Mouse (Mus musculus) activated CD4-positive, CD25-positive, alpha-beta regulatory T cell, adult 4 months (primary cell): ENCODE results near the gene Mcrip2. TPM values are rescaled to one million over a fixed set of nuclear protein-coding genes. Genes with fewer than 3 reads are reported as not detected.

Source experiments
- ATAC-seq: one replicate; pipeline ENCODE4 v1.8.0; 2017
- polyA plus RNA-seq, 2 experiments: library from polyadenylated mRNA; unstranded; fragments of 100-300 nt; shearing (Covaris generic); gene quantifications; one replicate each; pipeline ENCODE4 v1.2.1; 2017

Gene Mcrip2
- polyA plus RNA-seq: 1 to 10 TPM; 2.2 to 6.9 TPM

- ATAC-seq: peak; percentile 73
Observed at GRCm38 (mm10) chr17:25868601-25869191, at the start of gene Mcrip2. Mcrip2 (minus strand) TSS chr17:25868764.

DNA sequence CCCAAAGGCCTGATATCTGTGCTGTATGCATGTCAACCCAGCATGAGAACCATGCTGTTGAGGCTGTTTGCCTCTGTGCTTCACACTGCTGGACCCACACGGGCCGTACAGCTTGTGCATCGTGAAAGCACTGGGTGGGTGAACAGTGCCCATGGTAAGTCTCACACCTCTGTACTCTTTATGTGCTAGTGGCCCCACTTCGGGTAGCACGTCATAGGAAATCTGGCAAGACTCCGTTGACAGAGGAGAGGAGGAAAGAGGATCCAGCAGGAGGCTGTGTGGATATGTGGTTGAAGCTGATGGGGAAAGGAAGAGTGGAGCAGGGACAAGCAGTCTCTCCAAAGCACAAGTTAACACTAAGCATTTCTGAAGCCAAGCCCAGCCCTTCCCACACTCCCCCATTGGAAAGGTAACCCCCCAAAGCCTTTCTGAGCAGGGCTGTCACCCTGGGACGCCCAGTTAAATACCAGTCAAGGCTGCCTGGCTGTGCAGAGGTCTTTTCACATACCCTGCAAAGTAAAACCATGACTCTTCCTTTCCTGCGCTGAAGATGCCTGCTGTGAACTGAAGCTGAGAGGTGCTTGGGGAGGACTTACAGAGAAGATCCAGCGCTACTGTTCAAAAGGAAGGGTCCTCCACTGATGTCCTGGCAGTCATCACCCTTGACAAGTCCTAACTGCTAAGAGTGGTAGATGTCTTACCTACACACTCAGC is 49.6 kb upstream of the Mcrip2 start:
- no peak for ATAC-seq

DNA sequence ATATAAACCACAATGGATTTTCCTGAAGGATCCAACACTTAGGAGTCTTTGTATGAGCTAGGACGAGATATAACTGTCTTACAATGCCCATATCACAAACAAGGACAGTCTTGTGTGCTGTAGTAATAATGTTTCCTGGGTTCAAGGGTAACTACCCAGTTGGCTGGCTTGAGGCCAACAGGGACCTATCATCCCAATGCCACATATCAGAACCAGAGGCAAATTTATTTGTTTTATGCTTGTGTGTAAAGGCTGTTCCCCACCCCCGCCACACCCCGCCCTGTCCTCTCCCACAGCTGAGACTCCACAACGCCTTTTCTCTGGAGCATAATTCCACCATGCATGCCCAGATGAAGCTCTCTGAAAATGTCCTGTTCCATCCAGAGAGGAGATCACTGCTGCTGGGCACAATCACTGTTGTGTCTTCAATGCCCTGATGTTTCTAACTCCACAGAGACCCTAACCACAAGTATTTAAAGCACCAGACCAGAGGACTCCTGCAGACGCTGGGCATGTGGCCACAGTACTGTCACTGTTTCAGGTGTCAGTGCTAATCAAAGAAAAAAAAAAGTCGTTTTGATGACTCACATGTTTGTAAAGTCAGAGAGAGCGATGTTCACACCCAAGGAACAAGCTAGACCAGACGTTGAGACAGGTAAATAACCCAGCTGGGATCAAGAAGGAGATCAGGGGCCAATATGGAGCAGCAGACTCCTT is 48.5 kb upstream of the Mcrip2 start:
- ATAC-seq: no peak

DNA sequence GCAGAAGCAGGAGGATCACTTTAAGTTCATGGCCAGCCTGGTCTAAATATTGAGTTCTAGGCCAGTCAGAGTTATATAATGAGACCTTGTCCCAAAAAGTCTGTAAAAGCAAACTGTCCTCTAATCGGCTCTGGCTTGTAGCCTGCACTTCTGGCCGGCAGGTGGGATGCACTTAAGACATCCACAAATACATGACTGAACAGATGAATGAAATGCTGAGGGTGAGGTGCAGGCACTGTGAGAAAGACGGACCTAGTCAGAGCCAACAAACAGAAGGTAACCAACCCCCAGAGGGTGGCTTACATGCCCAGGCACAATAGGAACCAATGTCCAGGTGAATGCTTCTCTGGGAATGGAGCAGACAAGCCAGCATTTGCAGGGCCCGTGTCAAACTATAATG is 45.7 kb upstream of the Mcrip2 start:
- no peak for ATAC-seq

DNA sequence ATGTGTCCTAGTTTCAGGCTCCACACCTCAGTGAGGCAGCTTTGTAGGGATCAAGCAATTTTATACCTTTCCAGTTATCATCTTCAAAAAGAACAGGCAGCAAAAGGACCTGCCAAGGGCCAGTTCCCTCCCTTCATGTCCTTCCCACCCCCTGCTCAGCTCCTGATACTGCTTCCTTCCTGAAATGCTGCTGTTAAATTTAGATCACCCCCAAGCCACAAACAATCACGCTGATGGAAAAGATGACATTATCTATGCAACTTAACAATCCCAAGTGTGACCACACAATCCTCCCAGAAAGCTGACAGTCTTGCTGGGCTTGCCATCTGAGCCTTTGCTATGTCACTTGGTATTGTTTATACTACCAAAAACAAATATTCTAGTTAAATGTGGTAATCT is 45.3 kb upstream of the Mcrip2 start:
- ATAC-seq: no peak

DNA sequence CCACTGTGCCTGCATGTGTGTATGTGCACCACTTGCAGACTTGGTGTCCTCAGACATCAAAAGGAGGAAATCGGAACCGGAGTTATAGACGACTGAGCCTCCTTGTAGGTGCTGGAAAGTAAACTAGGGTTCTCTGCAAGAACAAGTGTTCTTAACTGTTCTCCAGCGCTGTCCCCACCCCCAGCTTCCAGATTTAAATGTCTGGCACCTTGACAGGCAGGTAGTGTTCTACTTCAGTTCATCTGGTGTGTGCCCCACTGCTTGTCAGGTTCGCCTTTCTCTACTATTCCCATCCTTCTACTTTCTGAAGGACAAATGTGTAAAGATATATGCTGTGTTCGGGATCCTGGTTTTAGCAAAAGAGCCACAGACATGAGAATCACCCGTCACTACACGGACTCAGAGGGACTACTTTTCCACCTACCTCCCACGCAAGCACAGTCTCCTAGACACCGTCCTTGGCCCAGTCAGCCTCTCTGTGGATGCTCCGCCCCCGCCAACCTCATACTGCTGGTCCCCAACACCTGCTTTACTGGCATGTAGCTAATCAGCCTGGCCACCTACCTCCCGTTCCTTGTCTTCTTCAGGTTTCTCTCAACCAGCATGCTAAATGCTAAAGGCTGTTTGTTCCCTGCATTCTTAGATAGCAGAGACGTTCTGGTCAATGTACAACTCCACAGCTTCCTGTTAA is 44.8 kb upstream of the Mcrip2 start:
- no peak for ATAC-seq

DNA sequence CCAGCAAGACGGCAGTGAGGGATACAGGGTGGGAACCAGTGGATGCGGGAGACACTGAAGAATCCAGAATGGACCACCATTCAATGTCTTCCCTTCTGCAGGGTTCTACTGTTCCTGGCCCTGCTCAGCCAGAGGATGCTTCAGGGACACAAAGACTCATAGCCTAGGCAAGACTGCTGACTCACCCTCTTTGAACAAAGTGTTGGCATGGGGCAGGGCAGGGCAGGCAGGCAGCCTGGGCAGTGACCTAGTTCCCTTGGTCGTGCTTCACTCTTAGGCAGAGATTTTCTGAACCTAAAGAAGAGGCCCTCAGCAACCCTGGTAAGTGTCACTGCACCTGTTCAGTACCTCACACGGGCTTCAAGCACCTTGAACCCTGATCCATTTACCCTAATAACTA is 43.3 kb upstream of the Mcrip2 start:
- no peak for ATAC-seq

GRCm38 (mm10) chr17:25907640-25908039 is 39.1 kb upstream of the Mcrip2 start:
- ATAC-seq: no peak

- ATAC-seq: no peak
Observed at GRCm38 (mm10) chr17:25903061-25903460, 34.5 kb upstream of the Mcrip2 start.

DNA sequence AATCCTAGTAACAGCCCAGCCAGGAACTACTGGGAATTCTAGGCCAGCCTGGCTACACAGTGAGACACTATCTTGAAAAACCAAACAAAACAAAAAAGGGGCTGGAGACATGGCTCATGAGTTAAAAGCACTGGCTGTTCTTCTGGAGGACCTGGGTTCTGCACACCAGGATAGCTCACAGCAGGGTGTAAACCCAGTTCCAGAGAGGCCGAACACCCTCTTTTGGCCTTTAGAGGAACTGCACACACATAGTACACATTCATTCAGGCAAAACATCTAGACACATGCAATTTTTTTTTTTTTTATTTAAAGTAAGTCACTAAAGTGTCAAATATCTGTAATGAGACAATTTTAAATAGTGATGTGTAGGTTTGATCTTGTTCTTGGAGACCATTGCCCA is 31.6 kb upstream of the Mcrip2 start:
- no peak for ATAC-seq

GRCm38 (mm10) chr17:25895891-25896290 is 27.3 kb upstream of the Mcrip2 start:
- ATAC-seq: no peak

DNA sequence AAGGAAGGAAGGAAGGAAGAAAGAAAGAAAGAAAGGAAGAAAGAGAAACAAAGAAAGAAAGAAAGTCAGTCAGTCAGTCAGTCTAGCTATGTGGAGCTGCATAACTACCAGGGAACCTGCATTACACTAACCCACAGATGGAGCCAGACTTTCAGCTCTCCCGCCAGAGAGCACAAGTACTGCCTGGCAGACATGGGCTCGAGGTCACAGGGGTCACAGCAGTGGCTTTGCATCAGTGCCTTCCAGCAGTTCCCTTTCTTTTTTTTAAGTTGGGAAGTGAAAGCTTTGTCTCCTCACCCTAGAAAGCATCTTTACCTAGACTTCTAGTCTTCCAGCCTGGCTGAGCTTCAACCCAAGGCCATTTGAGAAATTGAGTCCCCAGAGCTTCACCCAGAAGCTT is 26.9 kb upstream of the Mcrip2 start:
- ATAC-seq: no peak

- ATAC-seq: peak; percentile 36
Observed at GRCm38 (mm10) chr17:25893975-25894617, 25.5 kb upstream of the Mcrip2 start.

- no peak for ATAC-seq
Observed at GRCm38 (mm10) chr17:25888837-25889236, 20.3 kb upstream of the Mcrip2 start.

DNA sequence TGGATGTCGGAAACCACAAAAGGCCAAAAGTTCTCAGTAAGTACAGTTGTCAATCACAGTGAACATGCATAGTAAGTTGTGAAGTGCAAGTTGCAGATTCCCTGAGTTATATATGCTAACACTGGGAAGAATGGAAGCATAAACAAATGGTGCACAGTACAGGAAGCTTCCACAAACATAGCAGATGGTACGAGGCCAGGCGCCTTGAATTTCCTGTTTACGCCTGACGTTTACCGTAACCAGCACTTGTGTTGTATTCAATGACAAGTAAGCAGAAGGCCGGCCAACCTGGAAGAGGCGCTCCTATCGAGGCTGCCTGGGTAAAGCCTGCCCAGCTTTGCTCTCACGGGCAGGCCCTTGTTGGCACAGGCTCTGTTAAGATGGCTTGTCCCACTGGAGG is 18.9 kb upstream of the Mcrip2 start:
- ATAC-seq: no peak

DNA sequence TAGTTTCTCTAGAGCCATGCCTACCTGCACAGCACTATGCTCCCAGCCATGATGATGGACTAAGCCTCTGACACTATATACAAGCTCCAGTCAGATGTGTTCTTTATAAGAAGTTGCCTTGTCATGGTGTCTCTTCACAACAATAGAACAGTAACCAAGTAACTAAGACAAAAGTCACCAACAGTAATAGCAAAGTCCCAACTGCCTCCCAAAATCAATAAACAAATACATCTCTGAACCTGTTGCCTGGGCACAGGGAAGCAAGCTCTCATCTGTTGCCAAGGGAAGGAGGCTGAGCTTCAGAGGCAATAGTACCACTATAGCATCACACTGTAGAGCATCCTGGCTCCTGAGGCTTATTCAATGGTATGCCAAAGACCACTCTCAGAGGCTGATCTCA is 18.2 kb upstream of the Mcrip2 start:
- ATAC-seq: no peak

- no peak for ATAC-seq
Observed at GRCm38 (mm10) chr17:25885636-25886035, 17.1 kb upstream of the Mcrip2 start.

- no peak for ATAC-seq
Observed at GRCm38 (mm10) chr17:25883824-25884223, 15.3 kb upstream of the Mcrip2 start.

- no peak for ATAC-seq
Observed at GRCm38 (mm10) chr17:25883268-25883667, 14.7 kb upstream of the Mcrip2 start.

DNA sequence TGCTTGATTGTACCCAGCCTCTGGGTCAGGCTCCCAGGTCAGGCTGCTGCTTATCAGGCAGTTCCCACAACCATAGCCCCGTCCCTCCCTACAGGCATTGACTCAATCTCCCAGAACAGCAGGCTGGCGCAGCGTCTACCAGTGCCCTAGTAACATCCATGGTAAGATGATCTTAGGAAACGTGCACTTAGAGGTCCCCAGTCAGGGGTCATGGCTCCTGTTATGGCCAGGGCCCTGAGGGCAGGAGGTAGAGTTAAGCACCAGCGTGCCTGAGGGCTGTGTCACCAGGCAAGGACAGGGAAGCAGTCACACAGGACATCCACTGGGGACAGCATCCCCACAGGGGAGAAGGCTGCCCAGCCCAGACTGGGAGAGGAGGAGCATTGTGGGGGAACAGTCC is 13.7 kb upstream of the Mcrip2 start:
- ATAC-seq: no peak

DNA sequence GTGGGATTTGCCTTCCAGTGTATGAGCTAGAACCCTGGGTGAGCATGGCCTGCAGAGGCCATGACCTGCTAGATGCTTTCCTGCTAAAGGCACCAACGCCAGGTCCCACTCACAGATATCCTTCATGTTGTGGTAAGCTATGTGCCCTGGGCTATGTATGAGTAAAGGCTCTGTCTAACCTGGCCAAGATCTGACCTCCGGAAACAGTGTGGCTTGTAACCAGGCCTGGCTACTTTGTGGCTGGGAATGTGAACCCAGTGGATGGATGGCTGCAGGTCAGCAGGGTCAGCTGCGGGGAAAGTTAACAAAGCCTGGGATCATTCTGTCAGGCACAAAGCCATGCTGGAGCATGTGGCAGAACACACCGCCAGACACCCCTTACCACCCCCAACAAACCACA is 13.1 kb upstream of the Mcrip2 start:
- no peak for ATAC-seq

- ATAC-seq: no peak
Observed at GRCm38 (mm10) chr17:25880913-25881641, 12.5 kb upstream of the Mcrip2 start.
